Mouse (Mus musculus) ES-E14 (cell line): ENCODE data around the gene Suv39h2.

Experiments
- CHD2 ChIP-seq: IDR thresholded peaks from 2 replicates; pipeline ENCODE4 v1.6.1; 2014; ENCODE audit warnings: mild to moderate bottlenecking, low read depth, low read length, inconsistent platforms
- MAFK ChIP-seq: IDR thresholded peaks from 2 replicates; pipeline ENCODE4 v1.6.1; 2014; ENCODE audit warnings: mild to moderate bottlenecking, low read depth, low read length, inconsistent platforms; ENCODE audit not compliant: insufficient read depth
- ZNF384 ChIP-seq: IDR thresholded peaks from 2 replicates; pipeline ENCODE4 v1.6.1; 2012; ENCODE audit warnings: low read depth, low read length, inconsistent platforms

DNA sequence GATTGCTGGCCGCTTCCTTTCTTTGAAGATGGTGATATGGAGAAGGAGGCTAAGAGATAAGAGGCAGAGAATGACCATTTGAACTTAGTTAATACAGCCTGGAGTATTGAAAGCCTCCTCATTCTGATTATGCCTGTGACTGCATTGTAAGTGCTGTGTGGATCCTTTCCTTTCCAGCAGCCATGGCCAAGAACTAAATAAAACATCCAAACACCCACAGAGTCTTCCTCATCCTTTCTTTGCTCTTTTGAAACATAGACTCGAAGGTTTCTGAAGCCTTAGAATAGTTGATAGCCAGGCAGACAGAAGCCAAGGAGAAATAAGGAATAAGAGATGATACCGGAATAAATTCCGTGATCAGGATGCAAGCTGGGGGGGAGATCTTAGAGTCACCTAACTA, 68.8 kb downstream of the Suv39h2 start:
- no peak for TF ChIP-seq ZNF384
- no peak for TF ChIP-seq MAFK
- TF ChIP-seq CHD2, result no peak
